Mouse (Mus musculus) embryo, embryonic 9.5 days (tissue): ENCODE results near the gene Cercam.
"Not testable (repeated sequence)": the region's sequence is repeated elsewhere in the genome, so short reads cannot be mapped to it uniquely, and the experiment has no call there.

Source experiments
- DNase-seq: peaks from one replicate; pipeline ENCODE4 v3.0.0-alpha.2; 2017; ENCODE audit errors: extremely low spot score

Gene Cercam

GRCm38 (mm10) chr2:29853736-29854135 is 15.2 kb upstream of the Cercam start:
- DNase-seq, result no peak

GRCm38 (mm10) chr2:29855585-29856210 is 13.3 kb upstream of the Cercam start:
- DNase-seq, result no peak

GRCm38 (mm10) chr2:29856451-29857260 is 12.3 kb upstream of the Cercam start:
- peak; percentile 81 for DNase-seq

GRCm38 (mm10) chr2:29857341-29857740 is 11.6 kb upstream of the Cercam start:
- no peak for DNase-seq

GRCm38 (mm10) chr2:29857967-29858366 is 11.0 kb upstream of the Cercam start:
- no peak for DNase-seq

- DNase-seq, result peak; percentile 86
Measured at GRCm38 (mm10) chr2:29858748-29859473, 10.1 kb upstream of the Cercam start.

GRCm38 (mm10) chr2:29865125-29865524 is 3.8 kb upstream of the Cercam start:
- DNase-seq, result no peak

- no peak for DNase-seq
Measured at GRCm38 (mm10) chr2:29869646-29870451, 885 bp downstream of the Cercam start.

- no peak for DNase-seq
Measured at GRCm38 (mm10) chr2:29872581-29873295, 3.8 kb downstream of the Cercam start.

- no peak for DNase-seq
Measured at GRCm38 (mm10) chr2:29873801-29874200, 4.8 kb downstream of the Cercam start.

- no peak for DNase-seq
Measured at GRCm38 (mm10) chr2:29878061-29878460, 9.1 kb downstream of the Cercam start.

GRCm38 (mm10) chr2:29879191-29879590 is 10.2 kb downstream of the Cercam start:
- DNase-seq, result no peak

- DNase-seq, result no peak
Measured at GRCm38 (mm10) chr2:29879964-29880830, 11.2 kb downstream of the Cercam start.

GRCm38 (mm10) chr2:29886659-29887292 is 17.8 kb downstream of the Cercam start:
- DNase-seq, result not testable (repeated sequence)

GRCm38 (mm10) chr2:29889066-29889944 is 20.3 kb downstream of the Cercam start, which contains the start of gene Odf2:
Odf2 (plus strand) TSS chr2:29889221.
- DNase-seq, result peak; percentile 100

GRCm38 (mm10) chr2:29889991-29890833 is 21.2 kb downstream of the Cercam start:
- DNase-seq, result peak; percentile 90

GRCm38 (mm10) chr2:29891773-29892172 is 22.8 kb downstream of the Cercam start:
- no peak for DNase-seq

GRCm38 (mm10) chr2:29896071-29896470 is 27.1 kb downstream of the Cercam start:
- DNase-seq, result no peak
